Mouse (Mus musculus) forebrain, postnatal 0 days (tissue): ENCODE measurements around the gene Gkn2. TPM values are rescaled to one million over a fixed set of nuclear protein-coding genes. Genes with fewer than 3 reads are reported as not detected.

Source experiments
- ATAC-seq: fragments of 200-750 bp; cut with Nextera tagmentation; 2 replicates; pipeline ENCODE4 v1.8.0; 2017; ENCODE audit warnings: mild to moderate bottlenecking, moderate library complexity
- DNase-seq: peaks from one replicate; pipeline ENCODE4 v3.0.0-alpha.2; 2015
- H3K27ac ChIP-seq: fragments of 300-500 bp; sonication (generic); 2 replicates; pipeline ENCODE4 v1.5.1; 2014; ENCODE audit warnings: low read depth, mild to moderate bottlenecking, antibody characterized with exemption, low read length, moderate library complexity, mixed read lengths
- H3K27me3 ChIP-seq: fragments of 300-500 bp; sonication (generic); 2 replicates; pipeline ENCODE4 v1.6.1; 2014; ENCODE audit warnings: mild to moderate bottlenecking, low read length, mixed read lengths; ENCODE audit not compliant: insufficient read depth
- H3K36me3 ChIP-seq: fragments of 300-500 bp; sonication (generic); 2 replicates; pipeline ENCODE4 v1.6.1; 2014; ENCODE audit warnings: mild to moderate bottlenecking, moderate library complexity; ENCODE audit not compliant: insufficient read depth
- H3K4me1 ChIP-seq: fragments of 300-500 bp; sonication (generic); 2 replicates; pipeline ENCODE4 v1.6.1; 2014; ENCODE audit warnings: antibody characterized with exemption; ENCODE audit not compliant: insufficient read depth
- H3K4me2 ChIP-seq: fragments of 300-500 bp; sonication (generic); 2 replicates; pipeline ENCODE4 v1.6.1; 2014; ENCODE audit warnings: low read depth, mild to moderate bottlenecking, moderate library complexity
- H3K4me3 ChIP-seq: fragments of 300-500 bp; sonication (generic); 2 replicates; pipeline ENCODE4 v1.5.1; 2014; ENCODE audit warnings: low read depth, low read length, mixed read lengths
- H3K9ac ChIP-seq: fragments of 300-500 bp; sonication (generic); 2 replicates; pipeline ENCODE4 v1.6.1; 2014; ENCODE audit warnings: mild to moderate bottlenecking
- H3K9me3 ChIP-seq: fragments of 300-500 bp; sonication (generic); 2 replicates; pipeline ENCODE4 v1.6.1; 2016; ENCODE audit warnings: low read length
- CTCF ChIP-seq: sonication (generic); IDR thresholded peaks from 2 replicates; pipeline ENCODE4 v1.5.1; 2016; ENCODE audit warnings: antibody characterized with exemption, control low read depth, low read depth
- WGBS: fragments of 180-500 bp; shearing (Covaris S2); extraction: QIAGEN DNeasy Blood & Tissue Kit; methylation state at CpG from one replicate; pipeline ENCODE4 v1.1.7; 2014; 5-methylcytosine and 5-hydroxymethylcytosine counted together
- polyA plus RNA-seq: library from polyadenylated mRNA; unstranded; fragments of >200 nt; fragmentation: Nextera tagmentation; extraction: Ambion mirVana; gene quantifications from 2 replicates; pipeline ENCODE4 v1.2.1, GENCODE M21; 2015
- total RNA-seq: library from RNA; depleted of rRNA; stranded (reverse); fragments of >200 nt; gene quantifications from 2 replicates; pipeline ENCODE4 v1.2.3, GENCODE M21; 2014; rRNA removed

Gkn2 gene
- total and polyA plus RNA-seq, 2 experiments from 2014 or later: not detected

- Histone ChIP-seq H3K27ac (no peak overlapping the region), H3K4me2 (no peak overlapping the region), H3K9ac (no peak overlapping the region), H3K36me3 (no peaks in the 10 kb centered on the region), H3K4me3 (no peak overlapping the region), H3K9me3 (no peaks in the 10 kb centered on the region), H3K4me1 (no peaks in the 10 kb centered on the region), H3K27me3 (no peaks in the 10 kb centered on the region)
- no peak for ATAC-seq
- TF ChIP-seq CTCF: no peak
- DNase-seq: no peak
- WGBS: 37% methylated on average over 8 of the region's 8 CpGs
These were observed 54.5 kb downstream of the Gkn2 start for GRCm38 (mm10) chr6:87427616-87428015.

GRCm38 (mm10) chr6:87428487-87429044 is 55.4 kb downstream of the Gkn2 start, which contains the start of gene Bmp10:
Bmp10 (plus strand) TSS chr6:87428994.
- no peak for DNase-seq
- H3K27me3 ChIP-seq: no peaks in the 10 kb centered on the region
- H3K4me2 ChIP-seq: no peak within 1 kb of the TSS
- H3K4me1 ChIP-seq: no peaks in the 10 kb centered on the region
- no peaks in the 10 kb centered on the region for H3K36me3 ChIP-seq
- no peak within 1 kb of the TSS for H3K27ac ChIP-seq
- WGBS: 80% methylated on average over 7 of the region's 7 CpGs
- ATAC-seq: no peak
- H3K9ac ChIP-seq: no peak within 1 kb of the TSS
- H3K4me3 ChIP-seq: no peak within 1 kb of the TSS
- no peak for TF ChIP-seq CTCF
- H3K9me3 ChIP-seq: no peaks in the 10 kb centered on the region

Other genes starting within 250 kb of the Gkn2 start
- 13.2 and 14.4 TPM in 2 replicates for gene Antxr1, start 37.5 kb upstream of the Gkn2 start, total RNA-seq
- 1.3 and 1.8 TPM in 2 replicates for gene Antxr1, start 37.5 kb upstream of the Gkn2 start, polyA plus RNA-seq
- not detected in 2 replicates for gene Gkn1, start 22.4 kb upstream of the Gkn2 start, total RNA-seq
- not detected in 2 replicates for gene Gkn1, start 22.4 kb upstream of the Gkn2 start, polyA plus RNA-seq
- not detected in 2 replicates for gene Gkn3, start 15.6 kb downstream of the Gkn2 start, total RNA-seq
- gene Gkn3, start 15.6 kb downstream of the Gkn2 start, polyA plus RNA-seq: 0.86 and 1.0 TPM in 2 replicates
- gene Bmp10, start 55.6 kb downstream of the Gkn2 start, total RNA-seq: 0.08 TPM in 1 of 2 replicates, not detected in the other
- gene Bmp10, start 55.6 kb downstream of the Gkn2 start, polyA plus RNA-seq: not detected in 2 replicates
- 2.7 and 3.3 TPM in 2 replicates for gene Arhgap25, start 159.9 kb downstream of the Gkn2 start, total RNA-seq
- 1.6 and 2.2 TPM in 2 replicates for gene Arhgap25, start 159.9 kb downstream of the Gkn2 start, polyA plus RNA-seq
- gene Prokr1, start 217.4 kb downstream of the Gkn2 start, total RNA-seq: 2.5 and 3.1 TPM in 2 replicates
- 1.1 and 1.6 TPM in 2 replicates for gene Prokr1, start 217.4 kb downstream of the Gkn2 start, polyA plus RNA-seq